Mouse (Mus musculus): ENCODE measurements around the gene Olfr69.
"Not testable (repeated sequence)": the region's sequence is repeated elsewhere in the genome, so short reads cannot be mapped to it uniquely, and the experiment has no call there.

Gene Olfr69

DNA sequence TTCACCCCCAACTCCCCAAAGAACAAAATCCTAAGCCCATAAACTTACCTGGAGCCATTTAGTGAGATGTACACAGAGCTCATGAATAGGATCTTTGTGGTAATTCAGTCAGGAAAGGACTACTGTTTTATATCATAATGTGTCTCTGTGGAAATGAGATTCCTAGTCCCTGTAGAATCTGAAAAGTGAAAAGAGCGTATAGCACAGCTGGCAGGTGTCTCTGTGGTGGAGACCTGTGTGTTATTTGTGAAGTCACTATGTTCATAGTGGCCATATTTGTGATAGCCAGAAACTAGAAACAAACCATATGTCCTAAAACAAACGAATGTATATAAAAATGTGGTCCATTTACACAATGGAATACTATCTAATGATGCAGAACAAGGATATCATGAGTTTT is at the start of gene Olfr69:
Olfr69 (minus strand) TSS at position 101 of the 400 bp plus-strand sequence.
- no peak for DNase-seq

DNA sequence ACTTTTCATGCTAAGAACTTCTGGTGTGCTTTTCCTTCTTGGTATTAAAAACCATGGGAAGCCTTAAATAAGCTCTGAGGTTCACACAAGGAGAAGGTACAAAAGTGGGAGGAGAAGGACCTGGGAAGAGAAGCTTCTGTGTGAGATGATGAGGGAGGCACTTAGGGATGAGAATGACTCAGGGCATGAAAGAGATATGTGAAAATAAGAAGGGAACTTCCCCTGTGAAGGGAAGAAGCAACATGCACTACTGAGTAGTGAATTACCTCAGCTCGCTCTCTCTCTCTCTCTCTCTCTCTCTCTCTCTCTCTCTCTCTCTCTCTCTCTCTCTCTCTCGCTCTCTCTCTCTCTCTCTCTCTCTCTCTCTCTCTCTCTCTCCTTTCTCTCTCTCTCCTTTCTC is 43.7 kb upstream of the Olfr69 start:
- DNase-seq = not testable (repeated sequence)

DNA sequence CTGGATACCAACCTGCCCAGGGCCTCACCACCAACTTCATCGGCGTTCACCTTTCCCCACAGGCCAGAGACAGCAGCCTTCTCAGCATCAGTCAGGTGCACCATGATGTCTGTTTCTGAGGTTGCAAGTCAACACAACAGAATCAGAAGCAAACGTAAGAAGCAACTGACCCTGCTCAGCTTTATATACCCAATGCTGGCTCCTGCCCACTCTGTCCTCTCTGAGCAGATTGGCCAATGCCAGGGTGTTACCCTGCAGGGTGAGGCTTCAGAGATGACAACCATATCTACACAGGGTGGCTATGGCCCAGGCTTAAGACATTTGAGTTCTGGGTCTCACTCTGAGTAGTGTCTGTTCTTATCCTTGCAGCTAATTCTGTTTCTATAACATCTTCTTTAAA is 42.4 kb upstream of the Olfr69 start, which contains the start of gene Hbb-bt:
Hbb-bt (minus strand) TSS at position 231 of the 400 bp plus-strand sequence.
- no peak for DNase-seq

DNA sequence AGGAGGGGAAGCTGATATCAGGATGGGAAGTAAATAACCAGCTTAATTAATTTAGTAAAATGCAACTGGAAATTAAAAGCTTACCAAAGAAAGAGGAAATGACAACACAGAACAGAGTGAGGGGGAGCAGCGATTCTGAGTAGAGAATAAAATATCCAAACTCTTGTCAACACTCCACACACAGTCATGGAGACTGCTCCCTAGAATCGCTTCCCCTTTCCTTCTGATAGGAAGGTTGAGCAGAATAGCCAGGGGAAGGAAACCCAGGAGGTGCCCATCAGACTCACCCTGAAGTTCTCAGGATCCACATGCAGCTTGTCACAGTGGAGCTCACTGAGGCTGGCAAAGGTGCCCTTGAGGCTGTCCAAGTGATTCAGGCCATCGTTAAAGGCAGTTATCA is 41.8 kb upstream of the Olfr69 start:
- not testable (repeated sequence) for DNase-seq

DNA sequence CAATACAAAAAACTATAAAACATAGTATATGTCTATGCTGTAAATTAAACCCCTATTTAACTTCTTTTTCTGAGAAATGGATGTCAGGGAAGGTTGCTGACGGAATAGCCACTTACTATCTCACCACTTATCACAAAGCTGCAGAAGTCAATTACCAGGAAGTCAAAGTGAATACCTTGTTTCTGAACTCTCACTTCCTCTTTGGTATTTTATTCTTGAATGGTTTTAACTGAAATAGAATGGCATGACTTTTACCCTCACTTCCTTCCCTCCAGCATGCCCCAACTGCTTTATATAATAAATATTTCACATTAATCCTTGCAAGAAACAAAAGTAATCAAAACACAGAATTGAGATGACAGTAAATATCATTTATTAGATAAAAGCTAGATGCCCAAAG is 40.8 kb upstream of the Olfr69 start:
- no peak for DNase-seq

DNA sequence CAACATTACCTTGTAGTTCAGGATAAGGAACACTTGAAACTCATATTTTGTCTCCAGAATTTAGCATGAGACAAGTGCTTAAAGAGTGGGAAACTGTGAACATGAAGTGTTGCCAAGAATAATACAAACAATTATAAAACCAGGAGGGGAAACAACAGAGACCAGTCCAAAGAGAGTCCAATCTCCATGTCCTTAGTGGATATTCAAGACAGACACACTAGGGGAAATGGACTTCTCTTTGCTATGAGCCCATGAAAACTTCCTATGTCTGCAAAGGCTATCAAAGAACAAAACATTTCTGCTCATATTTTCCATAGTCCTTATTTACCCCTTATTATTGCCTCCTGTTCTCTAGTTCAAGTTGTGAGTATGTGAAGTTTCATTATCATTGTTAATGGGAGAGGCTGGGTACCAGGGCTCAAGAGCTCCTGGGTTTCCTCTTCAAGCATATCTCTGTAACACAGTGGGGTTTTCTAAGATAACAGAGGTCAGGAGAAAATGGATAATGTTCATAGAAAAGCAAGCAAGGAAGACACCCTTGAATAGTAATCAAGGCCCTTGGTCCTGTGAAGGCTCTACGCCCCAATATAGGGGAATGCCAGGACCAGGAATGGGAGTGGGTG is 39.9 kb upstream of the Olfr69 start:
- no peak for DNase-seq

DNA sequence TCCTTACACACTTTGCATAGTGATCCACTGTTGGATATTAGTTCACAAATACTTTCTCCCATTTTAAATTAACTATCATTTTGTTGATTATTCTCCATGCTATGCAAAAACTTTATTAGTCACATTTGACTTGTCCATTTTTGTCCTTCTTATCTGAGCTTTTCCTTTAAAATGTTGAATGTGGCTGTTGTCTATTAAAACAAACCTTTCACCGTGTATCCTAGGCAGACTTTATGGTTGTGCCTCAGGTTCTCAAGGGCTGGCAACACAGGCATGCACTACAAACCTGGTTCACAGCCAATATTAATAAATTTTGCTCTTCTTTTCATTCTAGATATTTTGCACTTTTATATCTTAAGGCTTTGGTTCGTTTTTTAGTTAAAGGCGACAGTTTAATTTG is 39.4 kb upstream of the Olfr69 start:
- DNase-seq = no peak

DNA sequence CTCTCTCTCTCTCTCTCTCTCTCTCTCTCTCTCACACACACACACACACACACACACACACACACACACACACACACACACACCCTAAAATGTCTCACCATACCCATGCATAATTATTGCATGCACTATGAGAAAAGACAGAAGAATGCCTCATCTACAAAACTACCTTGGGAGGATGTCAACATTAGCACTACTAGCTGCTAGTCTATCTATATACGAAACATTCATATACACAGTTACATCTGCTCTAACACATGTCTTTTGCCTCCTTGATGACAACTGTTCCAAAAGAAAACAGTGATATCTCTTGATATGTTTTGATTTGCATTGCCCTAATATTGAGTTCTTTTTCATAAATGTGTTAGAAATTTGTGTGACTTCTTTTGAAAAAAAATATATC is 38.9 kb upstream of the Olfr69 start:
- DNase-seq = no peak

DNA sequence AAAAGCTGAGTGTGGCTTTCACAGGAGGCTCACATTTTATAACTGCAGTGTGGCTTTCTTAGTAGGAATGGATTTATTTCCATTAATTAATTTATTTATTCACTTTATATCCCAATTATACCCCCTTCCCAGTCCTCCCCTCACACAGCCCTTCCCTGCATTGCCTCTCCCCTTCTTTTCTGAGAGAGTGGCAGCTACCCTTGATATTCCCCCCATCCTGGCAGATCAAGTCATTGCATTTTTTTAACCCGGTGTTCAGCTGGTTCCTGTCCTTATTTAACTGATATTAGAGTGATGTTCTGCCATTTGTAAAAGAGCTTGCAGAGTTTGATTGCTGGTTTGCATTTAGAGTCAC is 38.4 kb upstream of the Olfr69 start:
- no peak for DNase-seq

DNA sequence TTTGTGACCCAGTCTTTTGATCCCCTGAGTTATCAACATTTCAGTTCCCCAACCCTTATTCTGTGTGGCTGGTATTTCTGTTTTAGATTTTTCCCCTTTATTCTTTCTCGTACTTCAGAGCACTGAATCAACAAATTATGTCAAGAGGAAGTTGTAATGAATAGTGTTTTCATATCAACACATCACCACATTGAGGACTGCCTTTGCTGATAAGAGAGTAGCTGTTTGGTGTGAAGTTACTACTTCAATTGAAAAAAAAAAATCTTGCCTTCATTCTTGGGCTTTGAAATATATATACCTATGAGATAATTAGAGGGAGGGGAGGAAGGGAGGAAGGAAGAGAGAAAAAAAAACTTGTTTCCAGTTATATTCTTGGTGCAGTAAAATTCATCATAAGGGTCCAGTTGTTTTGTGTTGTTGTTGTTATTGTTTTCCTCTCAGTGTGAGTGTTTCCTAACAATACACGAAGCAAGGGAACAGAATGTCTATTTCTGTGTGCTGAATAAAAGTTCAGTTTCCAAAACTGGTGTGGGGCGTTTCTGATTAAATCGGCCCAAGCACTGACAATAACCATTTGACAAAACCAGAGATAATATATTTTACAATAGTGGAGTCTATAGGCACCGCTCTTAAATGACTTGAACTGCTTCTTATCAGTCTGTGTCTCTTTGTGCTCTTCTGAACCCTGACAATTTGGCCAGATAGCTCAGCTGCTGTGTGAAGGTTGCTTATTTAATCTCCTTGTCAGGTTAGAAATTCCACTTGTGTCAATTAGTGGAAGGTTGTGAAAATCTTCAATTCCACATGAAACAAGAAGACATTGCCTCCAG is 37.8 kb upstream of the Olfr69 start:
- no peak for DNase-seq

DNA sequence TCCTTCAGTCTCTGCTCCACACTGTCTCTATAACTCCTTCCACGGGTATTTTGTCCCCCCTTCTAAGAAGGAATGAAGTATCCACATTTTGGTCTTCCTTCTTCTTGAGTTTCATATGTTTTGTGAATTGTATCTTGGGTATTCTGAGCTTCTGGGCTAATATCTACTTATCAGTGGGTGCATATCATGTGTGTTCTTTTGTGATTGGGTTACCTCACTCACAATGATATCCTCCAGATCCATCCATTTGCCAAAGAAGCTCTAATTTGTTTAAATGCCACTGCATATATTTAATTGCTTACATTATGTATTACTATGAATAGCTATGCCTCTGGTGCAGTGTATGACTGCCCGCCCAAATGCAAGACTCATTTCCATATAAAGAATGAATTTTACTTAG is 36.7 kb upstream of the Olfr69 start:
- not testable (repeated sequence) for DNase-seq

DNA sequence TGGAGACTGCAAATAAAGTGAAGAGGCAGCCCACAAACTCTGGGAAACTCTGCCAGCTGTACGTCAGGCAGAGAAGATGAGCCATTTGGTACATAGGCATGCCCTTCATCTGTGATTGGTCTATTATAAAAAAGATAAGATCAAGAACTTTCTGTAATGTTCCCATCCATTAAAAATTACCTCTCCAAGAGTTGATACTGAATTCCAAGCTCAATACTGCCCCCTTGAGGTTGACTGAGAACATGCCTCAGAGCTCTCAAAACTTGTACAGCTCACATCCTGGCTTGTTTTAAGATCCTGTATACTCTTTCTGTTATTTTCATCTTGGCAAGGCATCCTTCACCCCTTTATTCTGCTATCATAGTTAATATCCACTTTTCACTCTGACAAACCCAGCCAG is 35.5 kb upstream of the Olfr69 start:
- DNase-seq = peak; percentile 1 to 2

DNA sequence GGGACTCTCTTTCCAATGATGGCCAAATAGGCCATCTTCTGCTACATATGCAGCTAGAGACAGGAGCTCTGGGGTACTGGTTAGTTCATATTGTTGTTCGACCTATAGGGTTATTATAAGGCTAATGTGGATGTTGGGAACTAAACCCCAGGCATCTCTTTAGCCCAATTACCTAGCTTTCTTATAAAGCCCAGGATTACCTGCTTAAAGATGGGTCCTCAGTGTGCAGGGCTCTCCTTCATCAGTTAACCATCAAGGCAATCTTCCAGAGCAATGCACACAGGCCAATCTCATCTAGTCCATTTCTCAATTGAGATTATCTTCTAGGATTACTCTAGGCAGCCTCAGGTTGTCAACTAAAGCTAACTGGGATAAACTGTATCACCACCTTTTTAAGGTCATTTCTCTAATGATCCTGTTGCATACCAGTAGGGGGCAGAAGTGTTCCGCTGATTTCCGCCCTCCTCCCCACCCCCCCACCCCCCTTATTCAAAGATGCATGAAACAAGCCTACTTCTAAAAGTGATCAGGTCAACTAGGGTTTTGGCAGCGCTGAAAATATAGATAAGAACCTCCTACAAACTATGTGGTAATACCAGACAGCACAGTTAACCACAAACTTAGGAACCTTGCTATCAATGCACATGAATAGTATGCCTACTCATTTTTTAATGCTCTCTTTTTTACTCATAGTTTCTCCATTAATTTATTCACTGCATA is 21.4 kb upstream of the Olfr69 start:
- no peak for DNase-seq

DNA sequence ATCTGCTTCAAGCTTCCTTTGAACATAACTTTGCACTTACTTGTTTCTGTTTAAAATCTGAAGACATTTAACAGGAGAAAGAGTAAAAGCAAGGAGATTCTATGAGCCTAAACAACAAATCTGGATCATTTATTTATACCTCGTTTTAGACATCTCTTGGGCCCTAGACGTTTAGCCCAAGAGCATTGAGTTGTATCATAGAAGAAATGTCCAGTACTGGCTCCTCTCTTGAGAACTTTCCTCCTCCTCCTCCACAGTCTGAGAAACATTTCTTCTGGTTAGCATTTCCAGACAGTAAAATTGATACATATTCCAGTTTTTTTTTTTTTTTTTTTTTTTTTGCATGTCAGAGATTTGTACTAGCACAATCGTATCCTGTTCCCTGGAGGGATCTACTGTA is 20.3 kb upstream of the Olfr69 start, which contains the start of gene Olfr67:
Olfr67 (minus strand) TSS at position 101 of the 400 bp plus-strand sequence.
- no peak for DNase-seq

DNA sequence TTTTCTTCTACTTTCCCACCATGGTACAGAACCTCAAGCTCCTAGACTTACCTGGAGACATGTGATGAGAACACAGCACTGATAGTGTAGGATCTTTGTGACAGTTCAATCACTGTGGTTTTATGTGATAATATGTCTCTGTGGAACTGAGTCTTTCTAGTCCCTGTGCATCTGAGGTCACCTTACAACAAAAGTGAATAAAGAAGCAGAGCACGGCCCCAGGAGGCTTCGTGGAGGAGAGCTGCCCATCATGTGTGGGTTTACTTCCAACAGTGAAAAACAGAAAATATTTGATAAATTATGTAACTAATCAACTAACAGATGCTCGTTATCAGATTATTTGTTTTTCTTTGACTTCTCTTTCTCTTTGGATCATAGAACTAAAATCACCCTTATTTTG is 8.2 kb upstream of the Olfr69 start, which contains the start of gene Olfr68:
Olfr68 (minus strand) TSS at position 101 of the 400 bp plus-strand sequence.
- no peak for DNase-seq

DNA sequence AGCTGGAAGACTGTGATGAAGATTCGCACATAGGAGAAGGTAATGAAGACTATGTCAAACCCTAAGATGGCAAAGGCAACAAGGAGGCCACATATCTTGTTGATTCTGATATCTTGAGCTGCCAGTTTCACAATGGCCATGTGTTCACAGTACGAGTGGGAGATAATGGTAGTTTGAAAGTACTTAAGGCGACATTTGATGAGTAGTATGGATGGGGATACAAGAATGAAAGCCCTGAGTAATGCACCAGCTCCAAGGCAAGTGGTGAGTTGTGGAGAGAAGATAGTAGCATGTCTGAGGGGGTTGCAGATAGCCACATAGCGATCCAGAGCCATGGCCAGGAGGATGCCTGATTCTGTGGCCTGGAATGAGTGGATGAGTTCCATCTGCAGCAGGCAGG is 6.3 kb upstream of the Olfr69 start:
- DNase-seq = not testable (repeated sequence)

DNA sequence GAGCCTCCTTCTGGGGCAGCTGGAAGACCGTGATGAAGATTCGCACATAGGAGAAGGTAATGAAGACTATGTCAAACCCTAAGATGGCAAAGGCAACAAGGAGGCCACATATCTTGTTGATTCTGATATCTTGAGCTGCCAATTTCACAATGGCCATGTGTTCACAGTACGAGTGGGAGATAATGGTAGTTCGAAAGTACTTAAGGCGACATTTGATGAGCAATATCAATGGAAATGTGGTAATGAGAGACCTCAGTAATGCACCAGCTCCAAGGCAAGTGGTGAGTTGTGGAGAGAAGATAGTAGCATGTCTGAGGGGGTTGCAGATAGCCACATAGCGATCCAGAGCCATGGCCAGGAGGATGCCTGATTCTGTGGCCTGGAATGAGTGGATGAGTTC is 3.7 kb downstream of the Olfr69 start:
- DNase-seq = not testable (repeated sequence)

DNA sequence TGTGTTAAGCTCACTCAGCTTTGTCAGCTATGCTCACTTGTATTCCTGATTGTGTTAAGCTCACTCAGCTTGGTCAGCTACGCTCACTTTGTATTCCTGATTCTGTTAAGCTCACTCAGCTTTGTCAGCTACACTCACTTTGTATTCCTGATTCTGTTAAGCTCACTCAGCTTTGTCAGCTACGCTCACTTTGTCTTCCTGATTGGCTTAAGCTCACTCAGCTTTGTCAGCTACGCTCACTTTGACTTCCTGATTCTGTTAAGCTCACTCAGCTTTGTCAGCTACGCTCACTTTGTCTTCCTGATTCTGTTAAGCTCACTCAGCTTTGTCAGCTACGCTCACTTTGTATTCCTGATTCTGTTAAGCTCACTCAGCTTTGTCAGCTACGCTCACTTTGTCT is 9.2 kb downstream of the Olfr69 start:
- not testable (repeated sequence) for DNase-seq

DNA sequence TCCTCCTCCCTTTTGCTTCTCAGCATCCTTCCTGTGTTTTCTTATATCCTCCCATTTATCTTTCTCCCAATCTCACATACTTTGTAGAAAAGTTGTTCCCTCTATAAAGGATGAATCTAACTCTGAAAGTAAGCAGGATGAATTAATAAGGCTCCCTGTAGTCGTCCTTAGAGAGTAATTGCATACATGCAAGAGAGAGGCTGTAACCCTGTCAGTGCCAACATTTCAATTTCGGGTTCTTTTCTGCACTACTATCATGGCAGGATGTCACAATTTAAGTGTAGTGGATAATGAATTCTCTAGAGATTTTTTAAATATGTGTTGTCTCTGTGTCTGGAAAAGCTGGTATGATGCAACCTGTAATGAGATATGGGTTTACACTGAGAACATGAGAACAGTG is 14.2 kb downstream of the Olfr69 start, which contains the start of gene Olfr630:
Olfr630 (minus strand) TSS at position 101 of the 400 bp plus-strand sequence.
- no peak for DNase-seq

DNA sequence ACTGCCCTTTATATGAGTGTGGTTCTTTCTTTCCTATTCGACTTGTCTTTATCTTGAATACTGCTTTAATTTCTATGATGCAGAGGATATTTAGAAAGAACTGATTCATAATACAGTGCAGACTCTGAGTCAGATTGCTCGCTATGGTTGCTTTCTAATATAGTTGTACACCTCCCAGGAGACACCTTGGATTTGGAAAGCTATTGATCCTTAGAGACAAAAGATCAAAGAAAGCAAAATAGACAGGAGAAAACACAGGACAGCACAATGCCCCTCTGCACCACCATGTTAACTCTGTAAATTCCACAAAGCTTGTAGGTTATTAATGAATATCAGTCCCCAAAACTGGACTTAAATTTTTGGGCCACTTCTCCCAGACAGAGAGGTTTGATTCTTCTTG is 26.6 kb downstream of the Olfr69 start, which contains the start of gene Olfr629:
Olfr629 (minus strand) TSS at position 101 of the 400 bp plus-strand sequence.
- no peak for DNase-seq

DNA sequence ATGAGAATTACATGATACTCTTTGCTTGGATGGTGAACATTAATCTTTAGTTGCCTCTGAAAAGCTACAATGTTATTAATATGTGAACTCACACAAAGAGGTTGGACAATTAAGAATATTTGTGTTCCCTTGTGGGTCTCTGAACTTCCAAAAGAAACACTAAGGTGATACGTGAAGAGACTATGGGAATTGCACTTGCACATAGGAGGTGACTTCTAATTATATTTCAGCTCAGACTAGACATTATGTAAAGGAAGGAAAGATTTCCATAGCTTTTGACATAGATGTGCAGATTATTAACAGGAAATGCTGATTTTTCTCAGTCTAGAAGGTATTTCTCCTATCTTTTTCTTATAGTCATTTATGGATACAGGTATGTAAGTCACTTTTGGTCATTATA is 41.3 kb downstream of the Olfr69 start, which contains the start of gene Olfr628:
Olfr628 (plus strand) TSS at position 301 of the 400 bp plus-strand sequence.
- DNase-seq = no peak

DNA sequence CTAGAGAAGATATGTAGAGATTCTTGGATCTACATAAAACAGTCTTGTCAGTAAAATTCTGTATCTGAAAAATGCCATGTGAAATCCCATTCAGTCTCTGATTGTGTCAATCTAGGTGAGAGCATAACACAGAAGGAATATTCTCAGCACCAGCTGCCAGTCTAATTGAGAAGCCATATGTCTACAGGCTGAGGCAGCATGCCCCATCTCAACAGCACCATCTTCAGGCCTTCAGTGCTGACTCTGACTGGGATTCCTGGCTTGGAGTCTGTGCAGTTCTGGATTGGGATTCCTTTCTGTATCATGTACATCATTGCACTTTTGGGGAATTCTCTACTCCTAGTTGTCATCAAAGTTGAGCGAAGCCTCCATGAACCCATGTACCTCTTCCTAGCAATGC is 55.0 kb downstream of the Olfr69 start:
- DNase-seq = not testable (repeated sequence)

All from cerebellum, adult 18-20 months (tissue).